Mouse (Mus musculus) colon, adult 2 months (tissue): Measurements from ENCODE around the gene Saxo1. TPM values are rescaled to one million over a fixed set of nuclear protein-coding genes. Genes with fewer than 3 reads are reported as not detected.

Experiments used
- polyA plus RNA-seq: library from polyadenylated mRNA; depleted of rRNA; stranded (reverse); fragments of >200 nt; gene quantifications from 2 replicates; pipeline ENCODE4 v1.2.3, GENCODE M21; 2012; rRNA removed

The Saxo1 gene
- 0.06 TPM in 1 of 2 replicates, not detected in the other for polyA plus RNA-seq

GRCm38 (mm10) chr4:86558228-86558627 is at the start of gene Saxo1:
Gene Saxo1, minus strand, starts transcription at chr4:86558328.

GRCm38 (mm10) chr4:86575283-86575983 is 17.3 kb upstream of the Saxo1 start, which contains the start of gene Rraga:
Gene Rraga, plus strand, starts transcription at chr4:86575668.

Other genes starting within 250 kb of the Saxo1 start
- 31.3 and 31.9 TPM in 2 replicates for gene Rraga, start 17.3 kb upstream of the Saxo1 start, polyA plus RNA-seq
- gene Haus6, start 53.7 kb upstream of the Saxo1 start, polyA plus RNA-seq = 6.4 and 7.1 TPM in 2 replicates
- 177 and 200 TPM in 2 replicates for gene Plin2, start 111.7 kb upstream of the Saxo1 start, polyA plus RNA-seq
- 7.2 and 7.4 TPM in 2 replicates for gene Dennd4c, start 190.2 kb upstream of the Saxo1 start, polyA plus RNA-seq